Mouse (Mus musculus) bone marrow macrophage, adult 2 months (primary cell): Measurements from ENCODE around the gene Unc13a.

ENCODE experiments used
- CTCF ChIP-seq: IDR thresholded peaks from 2 replicates; pipeline ENCODE4 v1.5.1; 2012; ENCODE audit warnings: low read depth, mild to moderate bottlenecking, low read length, moderate library complexity
- POLR2A ChIP-seq: IDR thresholded peaks from 2 replicates; pipeline ENCODE4 v1.6.1; 2012; ENCODE audit warnings: mild to moderate bottlenecking, low read depth, low read length, borderline replicate concordance

DNA sequence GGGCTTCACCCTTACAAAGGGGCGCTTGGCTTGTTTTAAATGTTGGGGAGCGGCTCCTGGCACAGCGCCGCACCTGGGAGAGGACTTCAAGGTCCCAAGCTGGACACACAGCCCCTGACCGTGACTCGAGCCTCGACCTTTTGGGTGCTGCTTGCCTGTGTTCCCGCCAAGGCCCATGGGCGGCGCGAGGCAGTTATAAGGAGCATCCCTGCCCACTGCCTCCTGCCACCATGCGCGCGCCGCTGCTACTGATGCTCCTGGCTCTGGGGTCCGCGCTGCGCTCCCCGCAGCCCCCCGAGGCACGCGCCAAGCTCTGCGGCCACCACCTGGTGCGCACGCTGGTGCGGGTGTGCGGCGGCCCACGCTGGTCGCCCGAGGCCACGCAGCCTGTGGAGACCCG is 17.5 kb upstream of the Unc13a start, which contains the start of gene Insl3:
- TF ChIP-seq CTCF (no peak), POLR2A (no peak)
